Mouse (Mus musculus) midbrain, embryonic 16.5 days (tissue): ENCODE data around the gene Cacng5. TPM values are rescaled to one million over a fixed set of nuclear protein-coding genes. Genes with fewer than 3 reads are reported as not detected.
A peak's percentile ranks its signal among the peaks of the same experiment; 100 is the strongest.

ENCODE experiments used
- ATAC-seq: fragments of 200-750 bp; cut with Nextera tagmentation; 2 replicates; pipeline ENCODE4 v1.8.0; 2017; ENCODE audit warnings: moderate TSS enrichment
- H3K27ac ChIP-seq: fragments of 300-500 bp; sonication (generic); 2 replicates; pipeline ENCODE4 v1.5.1; 2014; ENCODE audit warnings: mild to moderate bottlenecking, low read length, mixed read lengths
- H3K27me3 ChIP-seq: fragments of 300-500 bp; sonication (generic); 2 replicates; pipeline ENCODE4 v1.6.1; 2014; ENCODE audit warnings: low read depth, low read length, mixed read lengths; ENCODE audit not compliant: control insufficient read depth, insufficient read depth
- H3K36me3 ChIP-seq: fragments of 300-500 bp; sonication (generic); 2 replicates; pipeline ENCODE4 v1.6.1; 2014; ENCODE audit warnings: mild to moderate bottlenecking, low read length, moderate library complexity, mixed read lengths; ENCODE audit not compliant: control insufficient read depth, insufficient read depth
- H3K4me1 ChIP-seq: fragments of 300-500 bp; sonication (generic); 2 replicates; pipeline ENCODE4 v1.6.1; 2014; ENCODE audit warnings: mild to moderate bottlenecking, low read length, mixed read lengths; ENCODE audit not compliant: control insufficient read depth, insufficient read depth
- H3K4me2 ChIP-seq: fragments of 300-500 bp; sonication (generic); 2 replicates; pipeline ENCODE4 v1.6.1; 2014; ENCODE audit warnings: mild to moderate bottlenecking, low read length, mixed read lengths
- H3K4me3 ChIP-seq: fragments of 300-500 bp; sonication (generic); 2 replicates; pipeline ENCODE4 v1.5.1; 2014; ENCODE audit warnings: low read depth, mild to moderate bottlenecking, low read length, moderate library complexity, mixed read lengths
- H3K9ac ChIP-seq: fragments of 300-500 bp; sonication (generic); 2 replicates; pipeline ENCODE4 v1.6.1; 2014; ENCODE audit warnings: low read depth, low read length, mixed read lengths
- H3K9me3 ChIP-seq: fragments of 300-500 bp; sonication (generic); replicated peaks from 2 replicates; pipeline ENCODE4 v1.6.1; 2014; ENCODE audit warnings: mild to moderate bottlenecking, low read length, mixed read lengths; ENCODE audit not compliant: control insufficient read depth, poor library complexity, severe bottlenecking
- WGBS: fragments of 180-500 bp; shearing (Covaris S2); extraction: QIAGEN DNeasy Blood & Tissue Kit; methylation state at CpG from one replicate; pipeline ENCODE4 v1.1.7; 2014; 5-methylcytosine and 5-hydroxymethylcytosine counted together
- polyA plus RNA-seq: library from polyadenylated mRNA; unstranded; fragments of >200 nt; fragmentation: Nextera tagmentation; extraction: Ambion mirVana; gene quantifications from 2 replicates; pipeline ENCODE4 v1.2.1, GENCODE M21; 2015

The Cacng5 gene
- polyA plus RNA-seq, 1 experiment from 2014 or later: 12.7 TPM

DNA sequence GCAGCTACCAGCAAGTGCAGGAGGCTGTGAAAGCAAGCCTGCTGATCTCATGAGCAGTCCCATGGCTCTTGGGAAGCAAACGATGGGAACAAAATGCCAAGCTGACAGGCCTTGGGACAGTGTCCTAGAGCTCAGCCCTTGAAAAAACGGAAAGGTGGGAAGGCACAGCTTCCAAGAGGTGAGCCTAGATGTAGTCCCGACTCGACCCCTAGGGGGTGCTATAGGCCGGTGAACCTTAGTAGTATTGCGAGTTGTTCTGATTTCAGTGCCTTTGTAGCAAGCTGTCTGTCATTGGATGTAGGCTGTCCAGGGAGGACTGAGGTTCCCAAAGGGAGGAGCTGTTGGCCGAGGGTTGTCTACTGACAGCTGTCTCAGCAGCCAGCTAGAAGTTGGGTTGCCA is 49.7 kb downstream of the Cacng5 start:
- 15% methylated on average over 7 of the region's 7 CpGs for WGBS
- Histone ChIP-seq H3K27ac (no peak overlapping the region), H3K4me2 (no peak overlapping the region), H3K36me3 (no peaks in the 10 kb centered on the region), H3K27me3 (no peaks in the 10 kb centered on the region), H3K9ac (no peak overlapping the region), H3K4me1 (0 out of 2 replicates have a peak, but pooled peaks cover 3% of the 10 kb centered on the region), H3K9me3 (no peaks in the 10 kb centered on the region), H3K4me3 (no peak overlapping the region)
- ATAC-seq: no peak

DNA sequence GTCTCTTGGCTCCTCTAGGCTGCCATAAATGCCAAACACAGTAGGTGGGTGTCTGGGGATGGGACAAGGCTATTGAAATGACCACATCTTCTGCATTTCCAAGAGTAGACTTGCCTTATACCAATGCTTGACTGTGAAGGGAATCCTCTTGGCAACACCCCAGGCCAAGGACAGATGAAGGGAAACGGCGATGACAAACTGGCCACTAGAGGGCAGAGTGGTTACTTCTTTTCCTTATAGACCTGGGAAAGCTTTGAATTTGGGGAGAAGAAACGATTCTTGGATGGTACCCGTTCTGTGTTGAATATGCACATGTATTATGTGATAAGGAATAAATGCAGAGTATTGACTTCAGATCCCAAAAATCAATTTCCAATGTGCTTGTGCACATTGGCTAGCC is 50.8 kb downstream of the Cacng5 start:
- H3K9ac ChIP-seq: no peak overlapping the region
- H3K27me3 ChIP-seq: no peaks in the 10 kb centered on the region
- H3K36me3 ChIP-seq: no peaks in the 10 kb centered on the region
- 4% methylated on average over 4 of the region's 4 CpGs for WGBS
- no peak overlapping the region for H3K4me3 ChIP-seq
- no peak overlapping the region for H3K4me2 ChIP-seq
- ATAC-seq: no peak
- no peak overlapping the region for H3K27ac ChIP-seq
- no peaks in the 10 kb centered on the region for H3K9me3 ChIP-seq
- 0 out of 2 replicates have a peak, but pooled peaks cover 3% of the 10 kb centered on the region for H3K4me1 ChIP-seq

DNA sequence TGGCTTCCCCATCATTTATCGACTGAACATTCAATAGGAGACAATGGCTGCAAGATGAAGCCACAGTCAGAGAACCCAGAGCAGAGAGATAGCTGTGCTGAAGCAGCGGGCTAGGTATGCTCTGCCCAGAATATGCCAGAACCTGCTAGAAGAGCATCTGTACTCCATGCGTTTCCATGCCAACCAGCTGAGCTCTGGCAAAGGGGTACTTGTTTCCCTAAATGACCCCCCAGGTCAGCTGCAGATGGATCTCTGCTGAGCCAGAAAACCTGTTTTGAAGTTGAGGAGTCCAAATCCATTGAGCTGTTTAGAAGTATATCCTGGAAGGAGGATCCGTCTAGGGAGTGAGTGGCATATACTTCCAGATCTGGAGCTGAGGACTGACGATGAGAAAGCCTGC is 53.1 kb downstream of the Cacng5 start:
- no peak overlapping the region for H3K4me3 ChIP-seq
- no peaks in the 10 kb centered on the region for H3K4me1 ChIP-seq
- H3K9me3 ChIP-seq: no peaks in the 10 kb centered on the region
- H3K9ac ChIP-seq: no peak overlapping the region
- ATAC-seq: no peak
- H3K36me3 ChIP-seq: no peaks in the 10 kb centered on the region
- H3K27me3 ChIP-seq: no peaks in the 10 kb centered on the region
- H3K4me2 ChIP-seq: no peak overlapping the region
- H3K27ac ChIP-seq: no peak overlapping the region
- WGBS: 68% methylated on average over 5 of the region's 5 CpGs

DNA sequence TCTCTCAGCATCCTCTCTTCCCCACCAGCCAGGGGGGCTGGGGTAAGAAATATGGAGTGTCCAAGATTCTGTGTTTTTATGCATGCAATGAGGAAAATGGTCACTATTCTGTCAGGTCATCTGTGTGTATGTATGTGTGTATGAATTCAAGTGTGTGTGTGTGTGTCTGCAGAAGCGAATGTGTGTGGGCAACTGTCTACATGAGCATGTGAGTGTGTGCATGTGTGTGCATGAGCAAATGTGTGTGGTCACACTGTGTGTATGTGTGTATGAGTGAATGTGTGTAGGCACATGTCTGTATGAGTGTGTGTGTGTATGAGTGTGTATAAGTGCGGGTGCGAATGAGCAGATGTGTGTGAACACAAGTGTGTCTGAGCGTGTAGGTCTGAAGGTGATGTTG is 55.0 kb downstream of the Cacng5 start:
- ATAC-seq: no peak
- Histone ChIP-seq H3K27me3 (no peaks in the 10 kb centered on the region), H3K9ac (no peak overlapping the region), H3K27ac (no peak overlapping the region), H3K4me2 (no peak overlapping the region), H3K4me3 (no peak overlapping the region), H3K36me3 (no peaks in the 10 kb centered on the region), H3K4me1 (no peaks in the 10 kb centered on the region), H3K9me3 (no peaks in the 10 kb centered on the region)
- over 99% methylated on average over 4 of the region's 4 CpGs for WGBS

DNA sequence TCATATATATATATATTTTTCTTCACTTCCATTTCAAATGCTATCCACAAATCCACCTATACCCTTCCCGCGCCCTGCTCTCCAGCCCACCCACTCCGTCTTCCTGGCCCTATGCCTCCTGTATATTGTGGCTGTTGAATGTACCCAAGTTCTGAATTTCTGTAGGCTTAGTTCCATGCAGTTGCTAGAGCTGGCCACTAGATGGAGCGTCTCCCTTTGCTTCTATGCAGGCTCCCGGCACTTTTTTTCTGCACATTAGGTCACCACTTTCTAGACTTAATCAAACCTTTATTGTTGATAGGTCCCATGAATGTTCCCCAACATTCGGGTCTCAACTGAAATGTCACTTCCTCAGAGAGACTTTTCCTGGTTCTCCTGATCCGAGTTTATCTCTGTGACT is 55.6 kb downstream of the Cacng5 start:
- no peak for ATAC-seq
- Histone ChIP-seq H3K4me2 (no peak overlapping the region), H3K27me3 (no peaks in the 10 kb centered on the region), H3K9me3 (no peaks in the 10 kb centered on the region), H3K4me3 (no peak overlapping the region), H3K27ac (no peak overlapping the region), H3K4me1 (no peaks in the 10 kb centered on the region), H3K36me3 (no peaks in the 10 kb centered on the region), H3K9ac (no peak overlapping the region)
- 16% methylated on average over 7 of the region's 7 CpGs for WGBS

DNA sequence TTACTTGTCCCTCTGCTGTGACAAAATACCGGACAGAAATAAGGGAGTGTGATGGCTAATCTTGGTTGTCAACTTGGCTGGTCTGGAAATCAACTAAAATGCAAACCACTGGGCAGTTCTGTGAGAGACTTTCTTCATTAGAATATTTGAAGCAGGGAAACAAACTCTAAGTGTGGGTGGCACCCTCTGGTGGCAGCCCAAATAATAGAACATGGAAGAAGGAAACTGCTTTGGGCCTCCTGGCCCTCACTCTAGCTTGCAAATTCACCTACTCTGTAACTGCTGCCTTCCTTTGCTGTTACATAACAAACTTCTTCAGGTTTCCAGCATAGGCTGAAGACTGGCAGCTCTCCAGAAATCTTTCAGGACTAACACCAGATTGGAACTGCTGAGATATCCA is 61.8 kb downstream of the Cacng5 start:
- Histone ChIP-seq H3K27ac (no peak overlapping the region), H3K4me3 (no peak overlapping the region), H3K27me3 (no peaks in the 10 kb centered on the region), H3K36me3 (no peaks in the 10 kb centered on the region), H3K9ac (no peak overlapping the region), H3K4me2 (no peak overlapping the region), H3K9me3 (no peaks in the 10 kb centered on the region), H3K4me1 (peaks cover 4% of the 10 kb centered on the region; the same call in 1 of the 2 replicates)
- WGBS: 33% methylated on average over 1 of the region's 1 CpGs
- ATAC-seq: no peak

DNA sequence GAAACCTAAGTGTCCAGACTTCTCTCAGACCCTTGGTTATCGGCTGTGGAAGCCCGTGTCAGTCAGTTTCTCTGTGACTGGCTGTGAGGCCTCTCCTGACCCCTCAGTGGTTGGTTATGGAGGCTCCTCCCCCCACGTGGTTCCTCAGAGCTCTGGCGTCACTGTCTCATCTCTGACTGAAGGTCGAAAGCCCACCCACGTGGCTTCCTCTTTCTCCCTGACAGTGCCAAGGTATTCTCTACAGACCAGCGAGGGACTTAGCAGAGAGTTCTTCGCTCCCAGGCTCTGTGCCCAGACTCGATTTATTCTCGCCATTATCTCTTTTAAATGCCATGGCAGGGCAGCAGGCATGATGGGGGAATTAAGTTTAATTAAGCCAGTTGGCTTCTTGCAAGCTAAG is 65.2 kb downstream of the Cacng5 start:
- H3K4me3 ChIP-seq: no peak overlapping the region
- WGBS: 38% methylated on average over 10 of the region's 10 CpGs
- ATAC-seq: no peak; the same call in 1 of the 2 replicates
- H3K27ac ChIP-seq: no peak overlapping the region
- H3K36me3 ChIP-seq: no peaks in the 10 kb centered on the region
- H3K27me3 ChIP-seq: no peaks in the 10 kb centered on the region
- no peak overlapping the region for H3K9ac ChIP-seq
- H3K9me3 ChIP-seq: no peaks in the 10 kb centered on the region
- peaks cover 4% of the 10 kb centered on the region; the same call in 1 of the 2 replicates for H3K4me1 ChIP-seq
- peak overlapping the region; percentile 6; the same call in 1 of the 2 replicates for H3K4me2 ChIP-seq

DNA sequence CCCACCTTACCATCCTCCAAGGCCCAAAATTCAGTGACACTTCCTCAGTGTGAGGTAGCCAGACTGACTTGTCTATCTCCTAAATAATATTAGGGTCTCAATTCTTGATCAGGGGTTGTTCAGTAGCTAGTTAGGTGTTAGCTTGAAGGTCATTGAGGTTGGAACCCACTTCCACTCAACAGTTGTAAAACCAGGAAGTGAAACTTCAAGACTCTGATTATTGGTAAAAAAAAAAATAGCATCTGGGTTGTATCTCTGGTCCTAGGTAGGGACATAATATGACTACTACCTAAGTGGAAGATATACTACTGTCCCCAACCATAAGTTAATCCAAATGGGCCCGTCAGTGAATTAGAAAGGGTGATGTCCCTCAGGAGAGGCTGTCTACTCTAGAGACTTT is 70.7 kb downstream of the Cacng5 start:
- H3K9ac ChIP-seq: no peak overlapping the region
- H3K36me3 ChIP-seq: no peaks in the 10 kb centered on the region
- H3K4me2 ChIP-seq: no peak overlapping the region
- 0 out of 2 replicates have a peak, but pooled peaks cover 2% of the 10 kb centered on the region for H3K9me3 ChIP-seq
- no peaks in the 10 kb centered on the region for H3K27me3 ChIP-seq
- H3K27ac ChIP-seq: no peak overlapping the region
- ATAC-seq: no peak
- WGBS: 90% methylated on average over 1 of the region's 1 CpGs
- H3K4me1 ChIP-seq: no peaks in the 10 kb centered on the region
- no peak overlapping the region for H3K4me3 ChIP-seq

DNA sequence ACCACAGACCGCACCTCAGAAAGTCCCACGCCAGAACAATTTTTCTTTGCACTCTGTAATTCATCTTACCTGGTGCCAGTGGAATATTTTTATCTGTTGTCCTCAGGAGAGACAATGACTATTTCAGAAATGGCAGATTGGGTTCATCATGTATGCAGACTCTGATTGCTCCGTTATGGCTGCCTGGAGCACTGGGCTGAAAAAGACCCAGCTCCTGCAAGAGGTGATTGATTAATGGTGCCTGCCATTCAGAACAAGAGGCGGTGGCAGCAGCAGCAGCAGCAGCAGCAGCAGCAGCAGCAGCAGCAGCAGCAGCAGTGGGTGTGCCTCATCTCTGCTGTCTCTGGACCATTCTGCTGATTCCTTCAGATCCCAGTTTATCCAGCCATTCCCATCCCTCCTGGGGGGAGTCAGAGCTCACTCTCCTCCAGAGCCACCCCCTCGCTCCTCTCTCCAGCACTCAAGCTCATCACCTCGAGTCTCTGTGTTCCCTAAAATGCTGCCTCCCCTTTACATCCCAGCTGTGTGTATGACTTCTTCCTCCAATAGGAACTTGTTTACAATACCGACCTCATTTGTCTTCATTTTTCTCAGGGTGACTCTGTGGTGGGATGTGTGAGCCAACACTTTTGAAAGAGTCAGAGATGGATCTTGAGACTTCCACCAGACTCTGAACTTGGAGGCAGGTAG is 81.4 kb downstream of the Cacng5 start:
- Histone ChIP-seq H3K27me3 (no peaks in the 10 kb centered on the region), H3K9me3 (no peaks in the 10 kb centered on the region), H3K9ac (no peak overlapping the region), H3K36me3 (no peaks in the 10 kb centered on the region), H3K4me1 (no peaks in the 10 kb centered on the region), H3K4me3 (no peak overlapping the region), H3K27ac (no peak overlapping the region), H3K4me2 (no peak overlapping the region)
- ATAC-seq: no peak
- 63% methylated on average over 7 of the region's 7 CpGs for WGBS
